Mouse (Mus musculus) limb, embryonic 13.5 days (tissue): ENCODE measurements around the gene Slc1a4. TPM values are rescaled to one million over a fixed set of nuclear protein-coding genes. Genes with fewer than 3 reads are reported as not detected.
A peak's percentile ranks its signal among the peaks of the same experiment; 100 is the strongest.

Source experiments
- ATAC-seq: fragments of 200-750 bp; cut with Nextera tagmentation; 2 replicates; pipeline ENCODE4 v1.8.0; 2017; ENCODE audit warnings: low read depth, moderate number of reproducible peaks, moderate TSS enrichment; ENCODE audit not compliant: low FRiP score
- H3K27ac ChIP-seq: fragments of 300-500 bp; sonication (generic); 2 replicates; pipeline ENCODE4 v1.5.1; 2015; ENCODE audit warnings: inconsistent platforms, mild to moderate bottlenecking, moderate library complexity
- H3K27me3 ChIP-seq: fragments of 300-500 bp; sonication (generic); 2 replicates; pipeline ENCODE4 v1.6.1; 2015; ENCODE audit warnings: mild to moderate bottlenecking, inconsistent platforms
- H3K36me3 ChIP-seq: fragments of 300-500 bp; sonication (generic); 2 replicates; pipeline ENCODE4 v1.6.1; 2015; ENCODE audit warnings: inconsistent platforms, mild to moderate bottlenecking, moderate library complexity
- H3K4me1 ChIP-seq: fragments of 300-500 bp; sonication (generic); 2 replicates; pipeline ENCODE4 v1.6.1; 2015; ENCODE audit warnings: inconsistent platforms
- H3K4me2 ChIP-seq: fragments of 300-500 bp; sonication (generic); replicated peaks from 2 replicates; pipeline ENCODE4 v1.6.1; 2015; ENCODE audit warnings: inconsistent platforms, mild to moderate bottlenecking, moderate library complexity
- H3K4me3 ChIP-seq: fragments of 300-500 bp; sonication (generic); 2 replicates; pipeline ENCODE4 v1.5.1; 2015; ENCODE audit warnings: moderate library complexity, mild to moderate bottlenecking, inconsistent platforms
- H3K9ac ChIP-seq: fragments of 300-500 bp; sonication (generic); 2 replicates; pipeline ENCODE4 v1.6.1; 2015; ENCODE audit warnings: mild to moderate bottlenecking, inconsistent platforms
- H3K9me3 ChIP-seq: fragments of 300-500 bp; sonication (generic); 2 replicates; pipeline ENCODE4 v1.6.1; 2016; ENCODE audit warnings: inconsistent platforms
- WGBS: fragments of 180-500 bp; shearing (Covaris S2); methylation state at CpG from one replicate; pipeline ENCODE4 v1.1.7; 2015; 5-methylcytosine and 5-hydroxymethylcytosine counted together
- polyA plus RNA-seq: library from polyadenylated mRNA; unstranded; fragments of >200 nt; fragmentation: Nextera tagmentation; extraction: Ambion mirVana; gene quantifications from 2 replicates; pipeline ENCODE4 v1.2.1, GENCODE M21; 2015

The Slc1a4 gene
- polyA plus RNA-seq = 14.5 and 16.4 TPM in 2 replicates

- H3K27me3 ChIP-seq = no peaks in the 10 kb centered on the region
- peak within 1 kb of the TSS; percentile 96 for H3K27ac ChIP-seq
- peak within 1 kb of the TSS; percentile 63 for H3K4me3 ChIP-seq
- H3K4me2 ChIP-seq = peak within 1 kb of the TSS; percentile 94
- WGBS = under 1% methylated on average over 48 of the region's 48 CpGs
- H3K36me3 ChIP-seq = no peaks in the 10 kb centered on the region
- ATAC-seq = peak; percentile 98
- no peaks in the 10 kb centered on the region for H3K9me3 ChIP-seq
- peaks cover 27% of the 10 kb centered on the region for H3K4me1 ChIP-seq
- peak within 1 kb of the TSS; percentile 75 for H3K9ac ChIP-seq
Measured at GRCm38 (mm10) chr11:20332561-20333514, at the start of gene Slc1a4. Gene Slc1a4, minus strand, starts transcription at chr11:20332713.

GRCm38 (mm10) chr11:20380106-20380505, 47.6 kb upstream of the Slc1a4 start:
- Histone ChIP-seq H3K4me2 (no peak overlapping the region), H3K4me1 (no peaks in the 10 kb centered on the region), H3K4me3 (no peak overlapping the region), H3K27ac (no peak overlapping the region), H3K27me3 (no peaks in the 10 kb centered on the region), H3K36me3 (no peaks in the 10 kb centered on the region), H3K9me3 (no peaks in the 10 kb centered on the region), H3K9ac (no peak overlapping the region)
- WGBS = 70% methylated on average over 4 of the region's 4 CpGs
- ATAC-seq = no peak

GRCm38 (mm10) chr11:20376642-20377041, 44.1 kb upstream of the Slc1a4 start:
- H3K27ac ChIP-seq = no peak overlapping the region
- WGBS = 90% methylated on average over 7 of the region's 7 CpGs
- no peaks in the 10 kb centered on the region for H3K4me1 ChIP-seq
- no peak overlapping the region for H3K4me2 ChIP-seq
- no peaks in the 10 kb centered on the region for H3K9me3 ChIP-seq
- H3K4me3 ChIP-seq = no peak overlapping the region
- no peaks in the 10 kb centered on the region for H3K27me3 ChIP-seq
- no peak overlapping the region for H3K9ac ChIP-seq
- H3K36me3 ChIP-seq = no peaks in the 10 kb centered on the region
- no peak for ATAC-seq

- no peak overlapping the region for H3K4me2 ChIP-seq
- 76% methylated on average over 8 of the region's 8 CpGs for WGBS
- H3K27ac ChIP-seq = no peak overlapping the region
- H3K4me1 ChIP-seq = peaks cover 5% of the 10 kb centered on the region; the same call in 1 of the 2 replicates
- H3K9me3 ChIP-seq = no peaks in the 10 kb centered on the region
- no peak overlapping the region for H3K4me3 ChIP-seq
- ATAC-seq = no peak
- no peak overlapping the region for H3K9ac ChIP-seq
- H3K27me3 ChIP-seq = no peaks in the 10 kb centered on the region
- H3K36me3 ChIP-seq = no peaks in the 10 kb centered on the region
Measured at GRCm38 (mm10) chr11:20372616-20373211, 40.2 kb upstream of the Slc1a4 start.

GRCm38 (mm10) chr11:20370486-20370885, 38.0 kb upstream of the Slc1a4 start:
- no peak for ATAC-seq
- 91% methylated on average over 2 of the region's 2 CpGs for WGBS
- Histone ChIP-seq H3K27ac (no peak overlapping the region), H3K27me3 (no peaks in the 10 kb centered on the region), H3K4me2 (no peak overlapping the region), H3K9me3 (no peaks in the 10 kb centered on the region), H3K4me1 (peaks cover 5% of the 10 kb centered on the region; the same call in 1 of the 2 replicates), H3K36me3 (no peaks in the 10 kb centered on the region), H3K9ac (no peak overlapping the region), H3K4me3 (no peak overlapping the region)

- no peaks in the 10 kb centered on the region for H3K27me3 ChIP-seq
- no peaks in the 10 kb centered on the region for H3K9me3 ChIP-seq
- H3K4me3 ChIP-seq = no peak overlapping the region
- peaks cover 4% of the 10 kb centered on the region; the same call in 1 of the 2 replicates for H3K4me1 ChIP-seq
- no peak overlapping the region for H3K9ac ChIP-seq
- 87% methylated on average over 1 of the region's 1 CpGs for WGBS
- ATAC-seq = no peak
- no peak overlapping the region for H3K4me2 ChIP-seq
- no peak overlapping the region for H3K27ac ChIP-seq
- no peaks in the 10 kb centered on the region for H3K36me3 ChIP-seq
Measured at GRCm38 (mm10) chr11:20366456-20366855, 33.9 kb upstream of the Slc1a4 start.

- H3K4me2 ChIP-seq = no peak overlapping the region
- 75% methylated on average over 3 of the region's 3 CpGs for WGBS
Measured at GRCm38 (mm10) chr11:20361354-20361753, 28.8 kb upstream of the Slc1a4 start.

GRCm38 (mm10) chr11:20357684-20358447, 25.4 kb upstream of the Slc1a4 start:
- no peak overlapping the region for H3K27ac ChIP-seq
- 0 out of 2 replicates have a peak, but pooled peaks cover 7% of the 10 kb centered on the region for H3K4me1 ChIP-seq
- 67% methylated on average over 9 of the region's 9 CpGs for WGBS
- no peak overlapping the region for H3K4me3 ChIP-seq
- no peaks in the 10 kb centered on the region for H3K27me3 ChIP-seq
- no peak overlapping the region for H3K4me2 ChIP-seq
- no peaks in the 10 kb centered on the region for H3K36me3 ChIP-seq
- H3K9ac ChIP-seq = no peak overlapping the region
- no peaks in the 10 kb centered on the region for H3K9me3 ChIP-seq
- peak; percentile 59; the same call in 1 of the 2 replicates for ATAC-seq

More at GRCm38 (mm10) chr11:20361354-20361753, 28.8 kb upstream of the Slc1a4 start:
- H3K9me3 ChIP-seq = no peaks in the 10 kb centered on the region
- 0 out of 2 replicates have a peak, but pooled peaks cover 2% of the 10 kb centered on the region for H3K4me1 ChIP-seq
- H3K27me3 ChIP-seq = no peaks in the 10 kb centered on the region
- H3K36me3 ChIP-seq = no peaks in the 10 kb centered on the region
- H3K4me3 ChIP-seq = no peak overlapping the region
- ATAC-seq = no peak
- no peak overlapping the region for H3K27ac ChIP-seq
- H3K9ac ChIP-seq = no peak overlapping the region

GRCm38 (mm10) chr11:20348466-20348865, 16.0 kb upstream of the Slc1a4 start:
- H3K4me3 ChIP-seq = no peak overlapping the region
- no peak for ATAC-seq
- H3K4me1 ChIP-seq = no peaks in the 10 kb centered on the region
- no peaks in the 10 kb centered on the region for H3K9me3 ChIP-seq
- H3K27ac ChIP-seq = no peak overlapping the region
- no peak overlapping the region for H3K4me2 ChIP-seq
- no peak overlapping the region for H3K9ac ChIP-seq
- H3K36me3 ChIP-seq = no peaks in the 10 kb centered on the region
- no peaks in the 10 kb centered on the region for H3K27me3 ChIP-seq
- 78% methylated on average over 2 of the region's 2 CpGs for WGBS

- H3K27ac ChIP-seq = no peak overlapping the region
- WGBS = 86% methylated on average over 6 of the region's 6 CpGs
- ATAC-seq = no peak
Measured at GRCm38 (mm10) chr11:20347548-20347947, 15.0 kb upstream of the Slc1a4 start.

GRCm38 (mm10) chr11:20346369-20346768, 13.9 kb upstream of the Slc1a4 start:
- H3K27me3 ChIP-seq = no peaks in the 10 kb centered on the region
- WGBS = 84% methylated on average over 2 of the region's 2 CpGs
- no peak overlapping the region for H3K9ac ChIP-seq
- H3K4me2 ChIP-seq = no peak overlapping the region
- no peak for ATAC-seq
- H3K4me3 ChIP-seq = no peak overlapping the region
- H3K36me3 ChIP-seq = no peaks in the 10 kb centered on the region
- no peak overlapping the region for H3K27ac ChIP-seq
- H3K4me1 ChIP-seq = no peaks in the 10 kb centered on the region
- H3K9me3 ChIP-seq = no peaks in the 10 kb centered on the region

More at GRCm38 (mm10) chr11:20347548-20347947, 15.0 kb upstream of the Slc1a4 start:
- no peak overlapping the region for H3K4me2 ChIP-seq
- no peak overlapping the region for H3K4me3 ChIP-seq
- H3K27me3 ChIP-seq = no peaks in the 10 kb centered on the region
- no peaks in the 10 kb centered on the region for H3K4me1 ChIP-seq
- H3K9ac ChIP-seq = no peak overlapping the region
- H3K36me3 ChIP-seq = no peaks in the 10 kb centered on the region
- no peaks in the 10 kb centered on the region for H3K9me3 ChIP-seq
